Mouse (Mus musculus): ENCODE results near the gene Tent5b. TPM values are rescaled to one million over a fixed set of nuclear protein-coding genes. Genes with fewer than 3 reads are reported as not detected.

The Tent5b gene
- polyA plus RNA-seq, 1 experiment from 2014 or later, result 0.76 TPM

DNA sequence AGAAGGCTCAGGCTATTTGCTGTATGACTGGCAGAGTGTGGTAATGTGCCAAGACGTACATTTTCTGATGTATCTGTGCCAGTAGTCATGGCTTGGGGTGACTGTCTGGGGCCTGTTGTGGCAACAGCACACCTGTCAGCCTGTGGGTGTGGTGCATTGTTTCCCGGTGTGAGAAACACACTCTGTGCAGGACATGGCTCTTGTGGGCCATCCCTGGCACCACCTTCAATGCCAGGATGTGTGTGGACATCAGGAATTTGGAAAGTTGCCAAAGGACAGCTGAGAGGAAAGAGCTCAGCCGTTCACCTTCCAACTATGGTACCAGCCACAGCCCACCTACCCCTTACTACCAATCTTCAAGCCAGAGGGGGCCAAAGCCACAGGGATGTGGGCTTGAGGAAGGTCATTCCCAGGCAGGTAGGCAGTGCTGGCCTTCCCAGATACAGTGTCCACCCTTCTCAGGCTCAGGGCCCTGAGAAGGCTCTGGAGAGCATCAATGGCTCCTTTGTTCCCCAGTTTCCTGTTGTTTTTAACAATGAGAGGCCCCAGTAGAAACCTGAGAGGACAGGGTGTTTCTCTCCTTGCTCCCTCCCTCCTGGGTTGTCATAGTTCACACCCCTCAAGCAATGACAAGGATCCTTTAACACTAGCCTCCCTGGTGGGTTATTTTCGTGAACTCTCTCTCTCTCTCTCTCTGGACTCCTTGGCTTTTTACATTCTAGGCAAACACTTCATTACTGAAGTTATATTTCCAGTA is 9.7 kb downstream of the Tent5b start:
- WGBS, result 70% methylated on average over 4 of the region's 4 CpGs
- Histone ChIP-seq H3K27ac (ENCODE audit: low read depth, low read length) (no peak overlapping the region), H3K4me1 (replicated peaks; ENCODE audit: control insufficient read depth, insufficient read depth, low read length) (peaks cover 3% of the 10 kb centered on the region; the same call in 1 of the 2 replicates), H3K36me3 (ENCODE audit: control insufficient read depth, insufficient read depth, low read length) (no peaks in the 10 kb centered on the region), H3K4me2 (ENCODE audit: low read depth, low read length, severe bottlenecking) (no peak overlapping the region), H3K9me3 (ENCODE audit: control insufficient read depth, low read length) (no peaks in the 10 kb centered on the region), H3K9ac (ENCODE audit: low read length) (no peak overlapping the region), H3K27me3 (ENCODE audit: control insufficient read depth, insufficient read depth, low read length) (peaks cover under 1% of the 10 kb centered on the region), H3K4me3 (ENCODE audit: low read depth, low read length) (no peak overlapping the region)
- ATAC-seq (replicated peaks; ENCODE audit: low FRiP score) (no peak), DNase-seq (ENCODE audit: low spot score) (no peak)

- peaks cover 21% of the 10 kb centered on the region for H3K27me3 ChIP-seq (ENCODE audit: control insufficient read depth, insufficient read depth, low read length)
- H3K27ac ChIP-seq (ENCODE audit: low read depth, low read length), result no peak overlapping the region
- peaks cover 3% of the 10 kb centered on the region; the same call in 1 of the 2 replicates for H3K4me1 ChIP-seq (replicated peaks; ENCODE audit: control insufficient read depth, insufficient read depth, low read length)
- H3K4me3 ChIP-seq (ENCODE audit: low read depth, low read length), result no peak overlapping the region
- H3K36me3 ChIP-seq (ENCODE audit: control insufficient read depth, insufficient read depth, low read length), result no peaks in the 10 kb centered on the region
- ATAC-seq (replicated peaks; ENCODE audit: low FRiP score), result no peak
- no peak overlapping the region for H3K9ac ChIP-seq (ENCODE audit: low read length)
- 45% methylated on average over 10 of the region's 10 CpGs for WGBS
- no peaks in the 10 kb centered on the region for H3K9me3 ChIP-seq (ENCODE audit: control insufficient read depth, low read length)
- H3K4me2 ChIP-seq (ENCODE audit: low read depth, low read length, severe bottlenecking), result no peak overlapping the region
- no peak for DNase-seq (ENCODE audit: low spot score)
Observed at GRCm38 (mm10) chr4:133491800-133492199, 11.9 kb downstream of the Tent5b start.

- DNase-seq (ENCODE audit: low spot score) (no peak), ATAC-seq (replicated peaks; ENCODE audit: low FRiP score) (no peak)
- H3K27ac ChIP-seq (ENCODE audit: low read depth, low read length), result no peak overlapping the region
- peaks cover 14% of the 10 kb centered on the region for H3K4me1 ChIP-seq (replicated peaks; ENCODE audit: control insufficient read depth, insufficient read depth, low read length)
- no peaks in the 10 kb centered on the region for H3K36me3 ChIP-seq (ENCODE audit: control insufficient read depth, insufficient read depth, low read length)
- H3K27me3 ChIP-seq (ENCODE audit: control insufficient read depth, insufficient read depth, low read length), result peaks cover 40% of the 10 kb centered on the region
- H3K4me2 ChIP-seq (ENCODE audit: low read depth, low read length, severe bottlenecking), result peak overlapping the region; percentile 38
- WGBS, result 28% methylated on average over 10 of the region's 12 CpGs
- H3K9ac ChIP-seq (ENCODE audit: low read length), result no peak overlapping the region
- no peaks in the 10 kb centered on the region for H3K9me3 ChIP-seq (ENCODE audit: control insufficient read depth, low read length)
- H3K4me3 ChIP-seq (ENCODE audit: low read depth, low read length), result peak overlapping the region; percentile 14; the same call in 1 of the 2 replicates
Observed at GRCm38 (mm10) chr4:133493895-133494294, 14.0 kb downstream of the Tent5b start.

DNA sequence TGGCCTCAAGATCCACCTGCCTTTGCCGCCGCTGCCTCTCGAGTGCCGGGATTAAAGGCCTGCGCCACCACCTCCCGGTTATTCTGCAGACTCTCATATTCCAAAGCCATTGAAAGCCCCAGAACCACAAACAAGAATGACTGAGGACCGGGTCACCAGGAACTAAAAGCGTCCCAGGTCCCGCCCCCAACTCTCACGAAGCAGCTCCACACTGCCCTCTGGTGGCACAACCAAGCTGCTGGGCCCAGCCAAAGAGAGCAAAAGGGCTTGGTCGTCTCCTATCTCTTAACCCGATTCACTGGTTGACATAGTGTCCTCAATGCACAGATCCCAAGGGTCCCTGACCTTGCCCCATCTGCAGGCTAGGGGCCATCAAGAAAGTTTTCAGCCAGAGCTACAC is 14.5 kb downstream of the Tent5b start:
- ATAC-seq (replicated peaks; ENCODE audit: low FRiP score) (no peak), DNase-seq (ENCODE audit: low spot score) (peak; percentile 92)
- Histone ChIP-seq H3K9ac (ENCODE audit: low read length) (no peak overlapping the region), H3K27me3 (ENCODE audit: control insufficient read depth, insufficient read depth, low read length) (peaks cover 46% of the 10 kb centered on the region), H3K4me2 (ENCODE audit: low read depth, low read length, severe bottlenecking) (peak overlapping the region; percentile 38), H3K4me1 (replicated peaks; ENCODE audit: control insufficient read depth, insufficient read depth, low read length) (peaks cover 13% of the 10 kb centered on the region), H3K27ac (ENCODE audit: low read depth, low read length) (no peak overlapping the region), H3K9me3 (ENCODE audit: control insufficient read depth, low read length) (no peaks in the 10 kb centered on the region), H3K4me3 (ENCODE audit: low read depth, low read length) (peak overlapping the region; percentile 14; the same call in 1 of the 2 replicates), H3K36me3 (ENCODE audit: control insufficient read depth, insufficient read depth, low read length) (no peaks in the 10 kb centered on the region)
- under 1% methylated on average over 12 of the region's 12 CpGs for WGBS

DNA sequence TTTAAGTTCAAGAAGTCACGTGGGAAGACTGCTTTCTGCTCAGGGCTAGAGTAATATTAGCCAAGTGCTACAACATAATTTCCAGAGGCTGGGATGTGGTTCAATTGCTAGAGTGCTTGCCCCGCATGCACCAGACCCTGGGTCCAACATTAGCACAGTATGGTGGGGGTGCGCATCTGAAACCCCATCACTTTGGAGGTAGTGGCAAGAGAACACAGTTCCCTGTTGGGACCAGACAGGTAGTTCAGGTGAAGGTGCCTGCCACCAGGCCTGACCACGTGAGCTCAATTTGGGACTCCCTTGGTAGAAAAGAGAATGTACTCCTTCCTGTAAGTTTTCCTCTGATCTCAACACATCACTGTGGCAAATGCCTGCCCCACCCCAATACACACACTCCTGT is 14.9 kb downstream of the Tent5b start:
- no peak overlapping the region for H3K9ac ChIP-seq (ENCODE audit: low read length)
- H3K36me3 ChIP-seq (ENCODE audit: control insufficient read depth, insufficient read depth, low read length), result no peaks in the 10 kb centered on the region
- no peak overlapping the region for H3K4me2 ChIP-seq (ENCODE audit: low read depth, low read length, severe bottlenecking)
- peaks cover 12% of the 10 kb centered on the region for H3K4me1 ChIP-seq (replicated peaks; ENCODE audit: control insufficient read depth, insufficient read depth, low read length)
- H3K9me3 ChIP-seq (ENCODE audit: control insufficient read depth, low read length), result no peaks in the 10 kb centered on the region
- WGBS, result 67% methylated on average over 4 of the region's 4 CpGs
- H3K27ac ChIP-seq (ENCODE audit: low read depth, low read length), result no peak overlapping the region
- H3K4me3 ChIP-seq (ENCODE audit: low read depth, low read length), result no peak overlapping the region
- H3K27me3 ChIP-seq (ENCODE audit: control insufficient read depth, insufficient read depth, low read length), result peaks cover 50% of the 10 kb centered on the region
- DNase-seq (ENCODE audit: low spot score) (no peak), ATAC-seq (replicated peaks; ENCODE audit: low FRiP score) (no peak)

GRCm38 (mm10) chr4:133495711-133496110 is 15.8 kb downstream of the Tent5b start:
- Histone ChIP-seq H3K4me3 (ENCODE audit: low read depth, low read length) (no peak overlapping the region), H3K9ac (ENCODE audit: low read length) (no peak overlapping the region), H3K36me3 (ENCODE audit: control insufficient read depth, insufficient read depth, low read length) (no peaks in the 10 kb centered on the region), H3K9me3 (ENCODE audit: control insufficient read depth, low read length) (no peaks in the 10 kb centered on the region), H3K4me1 (replicated peaks; ENCODE audit: control insufficient read depth, insufficient read depth, low read length) (peaks cover 12% of the 10 kb centered on the region), H3K27me3 (ENCODE audit: control insufficient read depth, insufficient read depth, low read length) (peaks cover 57% of the 10 kb centered on the region), H3K4me2 (ENCODE audit: low read depth, low read length, severe bottlenecking) (no peak overlapping the region), H3K27ac (ENCODE audit: low read depth, low read length) (no peak overlapping the region)
- ATAC-seq (replicated peaks; ENCODE audit: low FRiP score) (no peak), DNase-seq (ENCODE audit: low spot score) (no peak)
- 29% methylated on average over 7 of the region's 7 CpGs for WGBS

GRCm38 (mm10) chr4:133496738-133497445 is 17.0 kb downstream of the Tent5b start:
- ATAC-seq (replicated peaks; ENCODE audit: low FRiP score), result no peak
- H3K4me1 ChIP-seq (replicated peaks; ENCODE audit: control insufficient read depth, insufficient read depth, low read length), result peaks cover 12% of the 10 kb centered on the region
- no peak overlapping the region for H3K27ac ChIP-seq (ENCODE audit: low read depth, low read length)
- no peaks in the 10 kb centered on the region for H3K9me3 ChIP-seq (ENCODE audit: control insufficient read depth, low read length)
- no peak overlapping the region; the same call in 1 of the 2 replicates for H3K4me3 ChIP-seq (ENCODE audit: low read depth, low read length)
- peaks cover 61% of the 10 kb centered on the region for H3K27me3 ChIP-seq (ENCODE audit: control insufficient read depth, insufficient read depth, low read length)
- peak overlapping the region; percentile 100; the same call in 1 of the 2 replicates for H3K4me2 ChIP-seq (ENCODE audit: low read depth, low read length, severe bottlenecking)
- no peak for DNase-seq (ENCODE audit: low spot score)
- no peaks in the 10 kb centered on the region for H3K36me3 ChIP-seq (ENCODE audit: control insufficient read depth, insufficient read depth, low read length)
- WGBS, result 25% methylated on average over 6 of the region's 6 CpGs
- H3K9ac ChIP-seq (ENCODE audit: low read length), result no peak overlapping the region

DNA sequence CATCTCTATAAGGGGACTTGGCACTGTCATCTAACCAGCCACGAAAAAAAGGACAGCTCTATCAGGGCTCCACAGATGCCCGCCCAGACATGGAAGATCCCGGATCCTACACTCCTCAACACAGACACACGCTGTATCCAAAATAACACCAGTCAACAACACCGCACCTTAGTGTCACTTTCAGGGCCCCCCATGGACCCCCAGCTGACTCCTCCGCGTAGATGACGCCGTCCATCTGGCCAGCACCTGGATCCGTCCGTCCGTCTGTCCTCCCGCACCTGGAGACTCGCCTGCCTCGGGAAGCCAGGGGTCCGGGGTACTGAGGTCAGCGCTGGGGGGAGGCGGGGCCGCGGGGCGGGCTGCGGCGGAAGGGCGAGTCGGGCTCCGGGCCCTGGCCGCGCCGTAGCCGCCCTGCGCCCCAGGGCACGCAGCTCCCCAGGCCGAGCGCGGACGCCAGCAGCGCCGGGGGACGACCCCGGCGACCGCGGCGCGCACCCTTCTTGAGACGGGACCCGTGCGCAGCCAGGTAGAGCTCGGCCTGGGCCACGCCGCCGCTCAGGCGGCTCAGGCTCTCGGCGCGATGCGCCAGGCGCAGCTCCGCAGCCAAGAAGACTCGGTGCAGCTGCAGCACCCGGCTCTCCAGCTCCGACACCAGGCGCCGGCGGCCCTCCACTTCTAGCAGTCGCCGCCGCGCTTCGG is 17.7 kb downstream of the Tent5b start:
- WGBS, result under 1% methylated on average over 69 of the region's 70 CpGs
- no peaks in the 10 kb centered on the region for H3K36me3 ChIP-seq (ENCODE audit: control insufficient read depth, insufficient read depth, low read length)
- H3K9ac ChIP-seq (ENCODE audit: low read length), result peak overlapping the region; percentile 56
- ATAC-seq (replicated peaks; ENCODE audit: low FRiP score) (peak; percentile 49; the same call in 1 of the 2 replicates), DNase-seq (ENCODE audit: low spot score) (peak; percentile 71)
- H3K9me3 ChIP-seq (ENCODE audit: control insufficient read depth, low read length), result no peaks in the 10 kb centered on the region
- peaks cover 61% of the 10 kb centered on the region for H3K27me3 ChIP-seq (ENCODE audit: control insufficient read depth, insufficient read depth, low read length)
- peaks cover 12% of the 10 kb centered on the region for H3K4me1 ChIP-seq (replicated peaks; ENCODE audit: control insufficient read depth, insufficient read depth, low read length)
- peak overlapping the region; percentile 100 for H3K4me2 ChIP-seq (ENCODE audit: low read depth, low read length, severe bottlenecking)
- H3K4me3 ChIP-seq (ENCODE audit: low read depth, low read length), result peak overlapping the region; percentile 58
- no peak overlapping the region for H3K27ac ChIP-seq (ENCODE audit: low read depth, low read length)

Measured in forebrain, embryonic 11.5 days (tissue).